Mouse (Mus musculus) layer of hippocampus, adult 9-10 months (tissue): Measurements from ENCODE around the gene Prmt3.

Experiments
- DNase-seq: peaks from one replicate; pipeline ENCODE4 v3.0.0; 2022; ENCODE audit warnings: low spot score

Gene Prmt3

GRCm38 (mm10) chr7:49857347-49857746 is 79.2 kb downstream of the Prmt3 start:
- DNase-seq, result no peak

DNA sequence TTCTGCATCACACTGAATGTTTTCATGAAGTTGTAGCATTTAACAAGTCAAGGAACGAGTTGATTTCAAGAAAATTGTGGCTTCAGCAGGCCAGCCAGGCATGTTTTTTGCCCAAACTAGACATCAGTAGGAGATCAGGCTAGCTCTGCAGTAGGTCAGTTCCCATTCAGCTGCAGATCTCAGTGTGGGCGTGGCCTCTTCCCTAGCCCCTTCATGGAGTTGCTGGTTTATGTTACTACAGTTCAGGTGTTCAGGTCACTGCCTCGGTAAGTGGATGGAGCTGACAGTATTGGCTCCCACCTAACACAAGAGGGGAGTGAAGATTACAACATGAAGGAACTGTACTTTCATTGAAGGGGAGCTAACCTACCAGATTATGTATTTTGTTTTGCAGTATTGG is 80.1 kb downstream of the Prmt3 start:
- no peak for DNase-seq

DNA sequence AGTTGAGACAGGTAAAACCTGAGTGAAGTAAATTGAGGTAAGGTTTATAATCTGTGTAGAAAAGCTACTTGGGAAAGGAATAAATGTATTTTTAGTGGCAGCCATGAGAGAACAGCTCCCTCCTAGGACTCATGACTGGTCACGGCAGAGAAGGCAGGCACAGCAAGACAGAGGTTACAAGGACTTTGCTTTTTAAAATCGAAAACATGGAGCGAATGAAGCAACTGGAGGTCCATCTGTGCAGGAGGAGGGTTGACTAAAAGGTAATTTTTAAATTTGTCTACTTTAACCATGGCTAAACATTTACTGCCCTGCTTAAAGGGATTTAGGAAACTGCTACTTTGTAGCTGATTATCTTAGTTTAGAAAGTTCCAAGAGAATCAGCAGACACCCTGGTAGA is 81.7 kb downstream of the Prmt3 start:
- DNase-seq, result no peak

GRCm38 (mm10) chr7:49861196-49861595 is 83.0 kb downstream of the Prmt3 start:
- no peak for DNase-seq

- no peak for DNase-seq
These were observed 85.6 kb downstream of the Prmt3 start for GRCm38 (mm10) chr7:49863753-49864152.

GRCm38 (mm10) chr7:49869656-49870055 is 91.5 kb downstream of the Prmt3 start:
- no peak for DNase-seq

DNA sequence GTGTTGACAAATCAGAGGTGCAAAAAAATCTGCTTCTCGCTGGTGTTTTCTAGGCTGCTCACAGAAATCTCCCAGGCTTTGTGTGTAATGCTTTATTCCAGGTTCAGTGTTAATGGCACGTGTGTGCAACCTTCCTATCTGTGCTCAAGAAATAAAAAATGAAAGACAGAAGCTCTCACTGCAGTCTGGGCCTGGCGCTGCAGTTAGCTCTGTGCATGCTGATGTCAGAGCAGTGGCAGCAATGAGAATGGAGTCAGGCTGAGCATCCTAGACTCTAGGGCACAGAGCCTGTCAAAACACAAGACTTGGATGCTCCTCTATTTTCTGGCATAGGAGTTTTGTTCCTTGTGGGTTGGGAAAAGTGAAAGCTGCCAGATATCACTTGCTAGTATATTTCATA is 92.1 kb downstream of the Prmt3 start:
- no peak for DNase-seq

DNA sequence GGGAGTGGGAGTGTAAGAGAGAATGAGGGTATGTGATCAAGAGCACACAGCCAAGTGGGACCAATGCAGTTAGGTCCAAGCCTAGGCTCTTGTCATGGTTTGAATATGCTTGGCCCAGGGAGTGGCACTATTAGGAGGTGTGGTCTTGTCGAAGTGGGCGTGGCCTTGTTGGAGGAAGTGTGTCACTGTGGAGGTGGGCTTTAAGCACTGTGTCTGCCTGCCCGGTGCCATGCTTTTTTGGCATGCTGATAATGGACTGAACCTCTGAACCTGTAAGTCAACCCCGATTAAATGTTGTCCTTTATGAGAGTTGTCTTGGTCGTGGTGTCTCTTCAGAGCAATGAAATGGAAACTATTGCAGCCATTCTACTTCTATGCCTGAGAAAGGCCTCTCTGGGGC is 99.2 kb downstream of the Prmt3 start:
- DNase-seq, result no peak

DNA sequence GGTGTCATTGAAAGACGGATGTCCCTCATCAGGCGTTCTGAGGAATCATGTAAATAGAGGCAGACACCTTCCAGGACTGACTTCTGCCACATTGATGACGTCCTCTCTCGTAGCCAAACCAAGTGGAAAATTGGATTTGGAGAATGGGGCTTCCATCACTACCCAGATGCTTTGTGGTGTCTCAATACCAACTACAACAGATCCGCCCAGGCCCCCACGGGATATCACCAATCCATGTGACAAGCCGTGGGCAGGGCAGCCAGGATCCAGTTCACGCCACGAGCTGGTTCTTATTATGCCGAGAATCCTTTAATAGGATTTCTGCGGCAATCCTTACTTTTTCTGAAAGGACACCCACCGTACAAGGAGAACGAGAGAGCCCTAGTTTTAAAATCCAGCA is 100.9 kb downstream of the Prmt3 start:
- DNase-seq, result no peak

DNA sequence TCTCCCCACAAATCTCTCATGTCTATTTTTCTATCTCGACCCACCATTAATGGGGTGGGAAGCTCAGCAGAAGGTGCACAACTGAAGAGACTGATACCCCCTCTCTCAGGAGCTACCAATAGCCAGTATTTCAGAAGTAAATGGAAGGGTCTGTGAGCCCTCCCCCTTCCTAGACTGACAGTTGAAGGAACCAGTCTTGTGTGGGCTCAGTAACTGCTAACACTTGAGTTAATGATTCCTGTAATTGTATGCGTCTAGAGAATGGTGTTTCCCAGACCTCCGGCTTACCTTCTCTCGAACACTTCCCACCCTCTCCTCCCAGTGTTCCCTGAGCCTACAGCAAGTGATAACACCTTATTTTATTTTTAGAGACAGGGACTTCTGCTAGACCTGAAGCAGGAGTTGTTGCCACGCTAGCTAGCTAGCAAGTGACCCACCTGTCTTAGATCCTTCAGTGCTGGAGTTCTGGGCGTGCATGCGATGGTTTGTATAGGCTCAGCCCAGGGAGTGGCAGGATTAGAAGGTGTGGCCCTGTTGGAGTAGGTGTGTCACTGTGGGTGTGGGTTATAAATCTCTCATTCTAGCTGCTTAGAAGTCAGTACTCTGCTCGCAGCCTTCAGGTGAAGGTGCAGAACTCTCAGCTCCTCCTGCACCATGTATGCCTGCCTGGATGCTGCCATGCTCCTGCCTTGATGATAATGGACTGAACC is 102.0 kb downstream of the Prmt3 start:
- no peak for DNase-seq

GRCm38 (mm10) chr7:49882288-49882687 is 104.1 kb downstream of the Prmt3 start:
- no peak for DNase-seq

- no peak for DNase-seq
These were observed 104.7 kb downstream of the Prmt3 start for GRCm38 (mm10) chr7:49882694-49883389.

GRCm38 (mm10) chr7:49887776-49888390 is 109.7 kb downstream of the Prmt3 start:
- DNase-seq, result no peak

- no peak for DNase-seq
These were observed 116.6 kb downstream of the Prmt3 start for GRCm38 (mm10) chr7:49894786-49895185.

GRCm38 (mm10) chr7:49895296-49895695 is 117.2 kb downstream of the Prmt3 start:
- DNase-seq, result no peak

- no peak for DNase-seq
These were observed 123.9 kb downstream of the Prmt3 start for GRCm38 (mm10) chr7:49902003-49902552.

- DNase-seq, result no peak
These were observed 129.3 kb downstream of the Prmt3 start for GRCm38 (mm10) chr7:49907191-49908171.
